Mouse (Mus musculus) liver, embryonic 12.5 days (tissue): ENCODE results near the gene Myl4. TPM values are rescaled to one million over a fixed set of nuclear protein-coding genes. Genes with fewer than 3 reads are reported as not detected.
"Not testable (repeated sequence)": the region's sequence is repeated elsewhere in the genome, so short reads cannot be mapped to it uniquely, and the experiment has no call there.

Source experiments
- ATAC-seq: fragments of 200-750 bp; cut with Nextera tagmentation; 2 replicates; pipeline ENCODE4 v1.8.0; 2017; ENCODE audit warnings: moderate number of reproducible peaks, mild to moderate bottlenecking, moderate library complexity
- H3K27ac ChIP-seq: fragments of 300-500 bp; sonication (generic); 2 replicates; pipeline ENCODE4 v1.5.1; 2016; ENCODE audit warnings: mild to moderate bottlenecking
- H3K27me3 ChIP-seq: fragments of 300-500 bp; sonication (generic); replicated peaks from 2 replicates; pipeline ENCODE4 v1.6.1; 2016; ENCODE audit warnings: mild to moderate bottlenecking, moderate library complexity
- H3K36me3 ChIP-seq: fragments of 300-500 bp; sonication (generic); 2 replicates; pipeline ENCODE4 v1.6.1; 2016; ENCODE audit warnings: mild to moderate bottlenecking, moderate library complexity
- H3K4me1 ChIP-seq: fragments of 300-500 bp; sonication (generic); 2 replicates; pipeline ENCODE4 v1.6.1; 2016
- H3K4me2 ChIP-seq: fragments of 300-500 bp; sonication (generic); 2 replicates; pipeline ENCODE4 v1.6.1; 2016; ENCODE audit warnings: mild to moderate bottlenecking, moderate library complexity
- H3K4me3 ChIP-seq: fragments of 300-500 bp; sonication (generic); 2 replicates; pipeline ENCODE4 v1.5.1; 2016; ENCODE audit warnings: mild to moderate bottlenecking, moderate library complexity
- H3K9ac ChIP-seq: fragments of 300-500 bp; sonication (generic); 2 replicates; pipeline ENCODE4 v1.6.1; 2016; ENCODE audit warnings: mild to moderate bottlenecking, moderate library complexity
- H3K9me3 ChIP-seq: fragments of 300-500 bp; sonication (generic); replicated peaks from 2 replicates; pipeline ENCODE4 v1.6.1; 2016; ENCODE audit warnings: mild to moderate bottlenecking, moderate library complexity
- WGBS: fragments of 180-500 bp; shearing (Covaris S2); methylation state at CpG from one replicate; pipeline ENCODE4 v1.1.7; 2016; ENCODE audit not compliant: insufficient replicate concordance; 5-methylcytosine and 5-hydroxymethylcytosine counted together
- polyA plus RNA-seq: library from polyadenylated mRNA; unstranded; fragments of >200 nt; fragmentation: Nextera tagmentation; extraction: Ambion mirVana; gene quantifications from 2 replicates; pipeline ENCODE4 v1.2.1, GENCODE M21; 2016

Myl4 gene
- polyA plus RNA-seq, 1 experiment from 2014 or later = 1.5 TPM

- Histone ChIP-seq H3K9ac (peak overlapping the region; percentile 99), H3K27me3 (no peaks in the 10 kb centered on the region; the same call in 1 of the 2 replicates), H3K4me3 (peak overlapping the region; percentile 93), H3K9me3 (no peaks in the 10 kb centered on the region), H3K36me3 (peaks cover 20% of the 10 kb centered on the region), H3K27ac (peak overlapping the region; percentile 90), H3K4me2 (peak overlapping the region; percentile 72), H3K4me1 (peaks cover 48% of the 10 kb centered on the region)
- peak; percentile 77 for ATAC-seq
- WGBS = under 1% methylated on average over 53 of the region's 53 CpGs
These were observed 741 bp upstream of the Myl4 start for GRCm38 (mm10) chr11:104549438-104550405.

GRCm38 (mm10) chr11:104558065-104558464 lies 7.6 kb downstream of the Myl4 start:
- ATAC-seq = no peak
- Histone ChIP-seq H3K27ac (no peak overlapping the region), H3K4me1 (peaks cover 16% of the 10 kb centered on the region), H3K9ac (no peak overlapping the region), H3K4me2 (no peak overlapping the region), H3K36me3 (no peaks in the 10 kb centered on the region), H3K9me3 (no peaks in the 10 kb centered on the region), H3K27me3 (no peaks in the 10 kb centered on the region; the same call in 1 of the 2 replicates), H3K4me3 (no peak overlapping the region)
- WGBS = 49% methylated on average over 4 of the region's 4 CpGs

GRCm38 (mm10) chr11:104558651-104559403 lies 8.4 kb downstream of the Myl4 start:
- ATAC-seq = no peak
- H3K36me3 ChIP-seq = no peaks in the 10 kb centered on the region
- H3K4me3 ChIP-seq = no peak overlapping the region
- no peak overlapping the region for H3K9ac ChIP-seq
- H3K27me3 ChIP-seq = no peaks in the 10 kb centered on the region; the same call in 1 of the 2 replicates
- H3K27ac ChIP-seq = no peak overlapping the region
- WGBS = 74% methylated on average over 4 of the region's 4 CpGs
- H3K4me1 ChIP-seq = peaks cover 16% of the 10 kb centered on the region
- H3K4me2 ChIP-seq = no peak overlapping the region
- no peaks in the 10 kb centered on the region for H3K9me3 ChIP-seq

DNA sequence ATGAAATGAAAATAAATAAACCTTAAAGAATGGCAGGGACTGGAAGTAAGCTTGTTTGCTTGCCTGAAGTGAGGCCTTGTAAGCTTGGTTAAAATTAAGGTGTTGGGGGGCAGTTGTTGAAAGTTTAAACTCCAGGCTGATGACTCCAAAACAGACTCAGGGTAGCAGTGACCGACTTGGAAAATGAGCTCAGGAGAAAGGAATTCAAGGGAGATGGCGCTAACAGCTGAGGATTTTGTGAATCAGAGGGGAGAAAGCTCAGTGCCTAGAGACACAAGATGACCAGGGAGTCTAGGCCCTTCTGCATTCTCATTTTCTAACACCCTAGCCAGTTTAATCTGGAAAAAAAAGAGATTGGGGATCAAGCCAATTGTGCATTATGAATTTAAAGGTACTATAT lies 10.5 kb downstream of the Myl4 start:
- Histone ChIP-seq H3K9me3 (no peaks in the 10 kb centered on the region), H3K4me2 (no peak overlapping the region), H3K27me3 (peaks cover 7% of the 10 kb centered on the region; the same call in 1 of the 2 replicates), H3K4me1 (peaks cover 12% of the 10 kb centered on the region), H3K4me3 (no peak overlapping the region), H3K9ac (no peak overlapping the region), H3K27ac (no peak overlapping the region), H3K36me3 (no peaks in the 10 kb centered on the region)
- WGBS = 34% methylated on average over 2 of the region's 2 CpGs
- ATAC-seq = no peak

- H3K27me3 ChIP-seq = peaks cover 7% of the 10 kb centered on the region; the same call in 1 of the 2 replicates
- H3K4me1 ChIP-seq = no peaks in the 10 kb centered on the region
- no peak overlapping the region for H3K27ac ChIP-seq
- no peak overlapping the region for H3K4me3 ChIP-seq
- H3K9ac ChIP-seq = no peak overlapping the region
- no peaks in the 10 kb centered on the region for H3K36me3 ChIP-seq
- WGBS = 55% methylated on average over 1 of the region's 1 CpGs
- no peak for ATAC-seq
- H3K4me2 ChIP-seq = no peak overlapping the region
- no peaks in the 10 kb centered on the region for H3K9me3 ChIP-seq
These were observed 13.0 kb downstream of the Myl4 start for GRCm38 (mm10) chr11:104563496-104563895.

GRCm38 (mm10) chr11:104565172-104565571 lies 14.7 kb downstream of the Myl4 start:
- Histone ChIP-seq H3K4me1 (0 out of 2 replicates have a peak, but pooled peaks cover 5% of the 10 kb centered on the region), H3K9ac (no peak overlapping the region), H3K4me3 (no peak overlapping the region), H3K36me3 (no peaks in the 10 kb centered on the region), H3K27me3 (peaks cover 7% of the 10 kb centered on the region), H3K27ac (no peak overlapping the region), H3K9me3 (no peaks in the 10 kb centered on the region; the same call in 1 of the 2 replicates), H3K4me2 (no peak overlapping the region)
- WGBS = 73% methylated on average over 9 of the region's 9 CpGs
- no peak for ATAC-seq

- Histone ChIP-seq H3K36me3 (no peaks in the 10 kb centered on the region), H3K9me3 (no peaks in the 10 kb centered on the region; the same call in 1 of the 2 replicates), H3K27me3 (peaks cover 8% of the 10 kb centered on the region), H3K4me1 (peaks cover 14% of the 10 kb centered on the region), H3K27ac (no peak overlapping the region), H3K9ac (no peak overlapping the region), H3K4me3 (no peak overlapping the region), H3K4me2 (no peak overlapping the region)
- ATAC-seq = no peak
- WGBS = 73% methylated on average over 6 of the region's 6 CpGs
These were observed 15.6 kb downstream of the Myl4 start for GRCm38 (mm10) chr11:104566097-104566496.

- ATAC-seq = no peak
- H3K27me3 ChIP-seq = peaks cover 10% of the 10 kb centered on the region
- no peak overlapping the region for H3K27ac ChIP-seq
- 63% methylated on average over 2 of the region's 2 CpGs for WGBS
- H3K9me3 ChIP-seq = no peaks in the 10 kb centered on the region; the same call in 1 of the 2 replicates
- H3K36me3 ChIP-seq = no peaks in the 10 kb centered on the region
- peaks cover 21% of the 10 kb centered on the region for H3K4me1 ChIP-seq
- H3K4me3 ChIP-seq = no peak overlapping the region
- H3K4me2 ChIP-seq = no peak overlapping the region
- no peak overlapping the region for H3K9ac ChIP-seq
These were observed 16.3 kb downstream of the Myl4 start for GRCm38 (mm10) chr11:104566796-104567195.

GRCm38 (mm10) chr11:104567736-104568135 lies 17.3 kb downstream of the Myl4 start:
- Histone ChIP-seq H3K4me3 (no peak overlapping the region), H3K4me1 (peaks cover 23% of the 10 kb centered on the region), H3K9ac (no peak overlapping the region), H3K36me3 (no peaks in the 10 kb centered on the region), H3K27ac (no peak overlapping the region), H3K27me3 (peaks cover 19% of the 10 kb centered on the region), H3K4me2 (no peak overlapping the region), H3K9me3 (no peaks in the 10 kb centered on the region; the same call in 1 of the 2 replicates)
- ATAC-seq = no peak
- 80% methylated on average over 9 of the region's 9 CpGs for WGBS

- H3K27ac ChIP-seq = no peak overlapping the region
These were observed 17.9 kb downstream of the Myl4 start for GRCm38 (mm10) chr11:104568326-104568725.

GRCm38 (mm10) chr11:104570515-104570914 lies 20.1 kb downstream of the Myl4 start:
- Histone ChIP-seq H3K4me2 (peak overlapping the region; percentile 81), H3K27me3 (peaks cover 22% of the 10 kb centered on the region), H3K4me1 (peaks cover 23% of the 10 kb centered on the region)
- not testable (repeated sequence) for H3K36me3 ChIP-seq, H3K4me3 ChIP-seq, ATAC-seq, H3K9ac ChIP-seq, H3K27ac ChIP-seq, H3K9me3 ChIP-seq
- 32% methylated on average over 8 of the region's 8 CpGs for WGBS

More at GRCm38 (mm10) chr11:104568326-104568725, 17.9 kb downstream of the Myl4 start:
- Histone ChIP-seq H3K4me2 (no peak overlapping the region), H3K9me3 (no peaks in the 10 kb centered on the region; the same call in 1 of the 2 replicates), H3K36me3 (no peaks in the 10 kb centered on the region), H3K4me1 (peaks cover 23% of the 10 kb centered on the region), H3K4me3 (no peak overlapping the region), H3K27me3 (peaks cover 25% of the 10 kb centered on the region), H3K9ac (no peak overlapping the region)
- WGBS = 83% methylated on average over 4 of the region's 4 CpGs
- ATAC-seq = no peak
